Comparison of ENCODE assay signal across 30 mouse cellular contexts in the genomic region with DNA sequence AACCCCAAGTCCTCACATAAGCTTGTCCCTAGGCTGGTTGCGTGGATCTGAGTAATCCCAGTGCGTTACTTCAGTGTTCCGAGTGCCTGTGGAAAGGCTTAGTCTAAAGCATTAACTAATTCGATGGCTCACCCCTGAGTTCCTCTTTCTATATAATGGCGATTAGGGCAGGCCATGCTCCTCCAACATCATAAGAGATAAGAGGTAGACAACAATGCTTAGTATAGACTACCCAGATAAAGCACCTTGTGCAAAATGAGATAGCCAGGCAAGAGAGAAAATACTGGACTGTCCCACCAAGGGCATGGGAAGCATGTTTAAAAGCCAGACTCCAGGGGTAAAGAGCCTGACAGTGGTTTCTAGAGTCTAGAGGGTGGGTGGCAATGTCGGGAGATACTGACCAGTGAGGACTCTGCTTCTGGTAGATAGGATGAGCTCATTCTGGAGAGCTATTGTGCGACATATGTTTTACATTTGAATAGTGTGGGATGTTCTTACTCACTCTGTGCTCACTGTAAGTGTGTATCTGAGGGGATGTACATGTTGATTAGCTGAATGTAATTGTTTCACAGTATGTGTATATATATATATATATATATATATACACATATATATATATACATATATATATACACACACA.
DNase-seq lines count a peak whose midpoint lies in the region; ATAC-seq and TF ChIP-seq lines count a peak whose summit lies in the region.
"Had no signal": no experiment of that assay in that cellular context is flagged by ENCODE, and none has a peak within 500 bp of the region (broad histone marks: within the 10 kb centered on the region; RNA-seq: fewer than 3 reads in every experiment).

No protein-coding gene starts in this region.

- H3K4me3 ChIP-seq in liver, embryonic 11.5 days (ENCODE audit: low read depth, low read length), result no peak overlapping the region
- H3K4me3 ChIP-seq in liver, postnatal 0 days (ENCODE audit: low read depth, low read length), result no peak overlapping the region
- no peak overlapping the region for H3K4me3 ChIP-seq in liver, embryonic 14.5 days (ENCODE audit: insufficient read depth in 1 of 2, low read depth in 2 of 2, low read length in 2 of 2)
- H3K4me3 ChIP-seq: forebrain, embryonic 10.5 days; forebrain, embryonic 13.5 days; heart, embryonic 10.5 days; heart, embryonic 13.5 days; hindbrain, embryonic 10.5 days; hindbrain, embryonic 13.5 days; intestine, embryonic 15.5 days had no signal

- no peaks in the 10 kb centered on the region for H3K9me3 ChIP-seq in liver, embryonic 11.5 days (ENCODE audit: control insufficient read depth, low read length)
- no peaks in the 10 kb centered on the region for H3K9me3 ChIP-seq in liver, postnatal 0 days (ENCODE audit: low read length)
- no peaks in the 10 kb centered on the region for H3K9me3 ChIP-seq in liver, embryonic 14.5 days (ENCODE audit: control insufficient read depth, low read length)
- H3K9me3 ChIP-seq: forebrain, embryonic 10.5 days; forebrain, embryonic 13.5 days; G1E; heart, embryonic 10.5 days; heart, embryonic 13.5 days; hindbrain, embryonic 10.5 days; hindbrain, embryonic 13.5 days; intestine, embryonic 15.5 days had no signal

- WGBS in liver, embryonic 11.5 days, result 57% methylated on average over 7 of the region's 7 CpGs
- 56% methylated on average over 7 of the region's 7 CpGs for WGBS in liver, postnatal 0 days (ENCODE audit: insufficient replicate concordance)
- WGBS in liver, embryonic 14.5 days (ENCODE audit: insufficient replicate concordance), result 35% methylated on average over 7 of the region's 7 CpGs

- no peak for DNase-seq in liver, embryonic 11.5 days (ENCODE audit: low spot score)
- no peak for DNase-seq in liver, postnatal 0 days
- peak; percentile 37 for DNase-seq in brain, adult 2 months (ENCODE audit: low read depth, low spot score)
- DNase-seq in liver, embryonic 14.5 days (ENCODE audit: low read depth in 3 of 3, low spot score in 3 of 3), result no peak
- no peak for DNase-seq in heart, adult 18-20 months
- DNase-seq in kidney, postnatal 4 days, result no peak
- DNase-seq: adrenal gland, adult 2 months; adrenal gland, postnatal 14 days; B cell, adult 2 months; cerebellum, adult 11-12 months; cerebellum, adult 8-10 months; cerebellum, postnatal 10 days; cerebellum, postnatal 36 days; forebrain, postnatal 0 days; gastrocnemius, postnatal 10 days; gastrocnemius, postnatal 36 days; heart, adult 11 months; heart, postnatal 14 days had no signal

- no peak overlapping the region for H3K27ac ChIP-seq in liver, embryonic 11.5 days (ENCODE audit: low read depth, low read length)
- H3K27ac ChIP-seq in liver, postnatal 0 days (ENCODE audit: low read depth), result no peak overlapping the region
- no peak overlapping the region for H3K27ac ChIP-seq in liver, embryonic 14.5 days
- H3K27ac ChIP-seq: forebrain, embryonic 10.5 days; forebrain, embryonic 13.5 days; heart, embryonic 10.5 days; heart, embryonic 13.5 days; hindbrain, embryonic 10.5 days; hindbrain, embryonic 13.5 days; intestine, embryonic 15.5 days had no signal

- TF ChIP-seq EP300 in liver, postnatal 0 days (IDR thresholded peaks at IDR 0.05; ENCODE audit: low read depth), result no peak
- TF ChIP-seq EP300 in liver, embryonic 14.5 days (IDR thresholded peaks at IDR 0.05; ENCODE audit: low read depth), result peak; percentile 32; the same call in 1 of the 2 replicates

- peak; percentile 79 for ATAC-seq in liver, embryonic 11.5 days (replicated peaks; ENCODE audit: low FRiP score)
- ATAC-seq in liver, postnatal 0 days, result no peak
- ATAC-seq in liver, embryonic 14.5 days (ENCODE audit: insufficient read depth), result peak; percentile 80
- ATAC-seq in megakaryocyte progenitor cell, adult 5-6 weeks (replicated peaks; ENCODE audit: poor library complexity), result peak; percentile 46
- no peak for ATAC-seq in granulocyte monocyte progenitor cell, adult 5-6 weeks (replicated peaks; ENCODE audit: poor library complexity, severe bottlenecking)
- ATAC-seq: forebrain, embryonic 13.5 days; forebrain, postnatal 0 days; hindbrain, embryonic 16.5 days; intestine, embryonic 15.5 days had no signal

- H3K4me2 ChIP-seq in liver, embryonic 11.5 days, result peak overlapping the region; percentile 7; the same call in 1 of the 2 replicates
- no peak overlapping the region for H3K4me2 ChIP-seq in liver, postnatal 0 days (ENCODE audit: low read depth, low read length)
- 0 out of 2 replicates have a peak overlapping the region, but pooled peaks have one; percentile 6 for H3K4me2 ChIP-seq in liver, embryonic 14.5 days (ENCODE audit: low read depth)
- H3K4me2 ChIP-seq: forebrain, embryonic 13.5 days; heart, embryonic 13.5 days; hindbrain, embryonic 13.5 days; intestine, embryonic 15.5 days had no signal

- H3K4me1 ChIP-seq in liver, embryonic 11.5 days (replicated peaks; ENCODE audit: control insufficient read depth, insufficient read depth, low read length), result no peaks in the 10 kb centered on the region; the same call in 1 of the 2 replicates
- no peaks in the 10 kb centered on the region for H3K4me1 ChIP-seq in liver, postnatal 0 days (ENCODE audit: insufficient read depth)
- H3K4me1 ChIP-seq in liver, embryonic 14.5 days (replicated peaks; ENCODE audit: control insufficient read depth in 2 of 2, insufficient read depth in 2 of 2, low read length in 1 of 2), result peaks cover 0 to 4% of the 10 kb centered on the region in 2 experiments; a peak in 1 of 4 replicates
- H3K4me1 ChIP-seq: forebrain, embryonic 10.5 days; forebrain, embryonic 13.5 days; heart, embryonic 10.5 days; heart, embryonic 13.5 days; hindbrain, embryonic 10.5 days; hindbrain, embryonic 13.5 days; intestine, embryonic 15.5 days had no signal

- TF ChIP-seq CTCF in liver, postnatal 0 days (IDR thresholded peaks at IDR 0.05; ENCODE audit: low read depth), result no peak
- no peak for TF ChIP-seq CTCF in liver, embryonic 14.5 days (IDR thresholded peaks at IDR 0.05; ENCODE audit: low read depth)

- H3K9ac ChIP-seq in liver, embryonic 11.5 days (ENCODE audit: low read depth, low read length), result no peak overlapping the region
- H3K9ac ChIP-seq in liver, postnatal 0 days (replicated peaks), result no peak overlapping the region
- H3K9ac ChIP-seq in liver, embryonic 14.5 days (replicated peaks), result no peak overlapping the region
- H3K9ac ChIP-seq: forebrain, embryonic 13.5 days; forebrain, postnatal 0 days; heart, embryonic 13.5 days; hindbrain, embryonic 13.5 days; intestine, embryonic 15.5 days had no signal

- H3K27me3 ChIP-seq in liver, embryonic 11.5 days (replicated peaks; ENCODE audit: control insufficient read depth, insufficient read depth, low read length), result no peaks in the 10 kb centered on the region
- H3K27me3 ChIP-seq in liver, postnatal 0 days (ENCODE audit: insufficient read depth, low read length), result no peaks in the 10 kb centered on the region
- H3K27me3 ChIP-seq in liver, embryonic 14.5 days (ENCODE audit: control insufficient read depth, insufficient read depth, low read length), result no peaks in the 10 kb centered on the region
- H3K27me3 ChIP-seq: CH12.LX; hindbrain, embryonic 13.5 days; intestine, embryonic 15.5 days had no signal

- no peaks in the 10 kb centered on the region for H3K36me3 ChIP-seq in liver, embryonic 11.5 days (ENCODE audit: control insufficient read depth, insufficient read depth, low read length)
- no peaks in the 10 kb centered on the region for H3K36me3 ChIP-seq in liver, postnatal 0 days (replicated peaks; ENCODE audit: insufficient read depth, low read length)
- no peaks in the 10 kb centered on the region for H3K36me3 ChIP-seq in liver, embryonic 14.5 days (replicated peaks; ENCODE audit: control insufficient read depth, insufficient read depth, low read depth)
- H3K36me3 ChIP-seq: forebrain, embryonic 10.5 days; G1E; heart, embryonic 10.5 days; heart, embryonic 13.5 days; hindbrain, embryonic 10.5 days; hindbrain, embryonic 13.5 days; intestine, embryonic 15.5 days had no signal

Comparison
In these comparisons a context has a peak if more than half of its experiments do, and no peak if none do; other contexts are left out.
1. ATAC-seq: peak in liver, embryonic 11.5 days (single experiment), liver, embryonic 14.5 days (single experiment) and megakaryocyte progenitor cell, adult 5-6 weeks (single experiment); none in liver, postnatal 0 days (single experiment) and granulocyte monocyte progenitor cell, adult 5-6 weeks (single experiment).